Mouse (Mus musculus): ENCODE data around the gene Znfx1.

The Znfx1 gene

GRCm38 (mm10) chr2:167062965-167063880 is at the start of gene Znfx1:
TSS of gene Znfx1 (minus strand) at chr2:167063015.
- DNase-seq (ENCODE audit: low read depth, low spot score), result peak; percentile 96

DNA sequence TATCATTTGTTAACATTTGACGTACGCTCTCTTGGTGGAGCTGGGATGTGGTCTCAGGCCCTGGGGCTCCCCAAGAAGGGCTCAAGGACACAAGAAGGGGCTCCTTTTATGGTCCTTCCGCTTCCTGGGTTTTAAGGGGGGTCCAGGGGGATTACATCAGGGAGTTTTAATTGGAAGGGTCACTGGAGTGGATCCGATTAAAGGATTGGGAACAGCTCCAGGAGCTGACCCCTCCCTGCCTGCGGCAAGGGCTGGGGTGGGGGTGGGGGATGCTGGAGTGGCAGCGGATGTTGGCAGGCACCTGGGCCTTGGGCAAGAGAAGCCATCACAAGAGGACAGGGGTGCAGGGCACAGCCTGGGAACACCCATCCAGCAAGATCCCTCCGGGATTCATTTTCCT is 49.4 kb upstream of the Znfx1 start:
- no peak for DNase-seq (ENCODE audit: low read depth, low spot score)

GRCm38 (mm10) chr2:167109506-167109905 is 46.7 kb upstream of the Znfx1 start:
- no peak for DNase-seq (ENCODE audit: low read depth, low spot score)

DNA sequence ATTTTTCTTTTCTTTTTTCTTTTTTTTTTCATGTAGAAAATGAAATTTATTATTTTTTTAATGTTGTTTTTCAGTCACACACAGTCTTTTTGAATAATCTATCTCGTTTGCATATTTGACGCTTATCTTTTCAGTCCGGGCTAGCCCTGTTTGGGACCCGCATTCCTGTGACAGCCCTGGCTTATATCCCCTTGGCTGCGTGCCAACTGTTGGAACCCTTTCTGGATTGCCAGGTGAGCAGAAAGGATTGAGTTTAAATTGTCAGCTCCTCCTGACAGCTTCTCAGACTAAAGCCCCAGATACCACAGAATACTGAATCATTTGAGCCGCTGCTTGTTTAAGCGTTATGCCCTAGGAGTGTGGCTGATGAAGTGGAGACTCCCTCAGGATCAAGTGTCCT is 40.7 kb upstream of the Znfx1 start:
- no peak for DNase-seq (ENCODE audit: low read depth, low spot score)

DNA sequence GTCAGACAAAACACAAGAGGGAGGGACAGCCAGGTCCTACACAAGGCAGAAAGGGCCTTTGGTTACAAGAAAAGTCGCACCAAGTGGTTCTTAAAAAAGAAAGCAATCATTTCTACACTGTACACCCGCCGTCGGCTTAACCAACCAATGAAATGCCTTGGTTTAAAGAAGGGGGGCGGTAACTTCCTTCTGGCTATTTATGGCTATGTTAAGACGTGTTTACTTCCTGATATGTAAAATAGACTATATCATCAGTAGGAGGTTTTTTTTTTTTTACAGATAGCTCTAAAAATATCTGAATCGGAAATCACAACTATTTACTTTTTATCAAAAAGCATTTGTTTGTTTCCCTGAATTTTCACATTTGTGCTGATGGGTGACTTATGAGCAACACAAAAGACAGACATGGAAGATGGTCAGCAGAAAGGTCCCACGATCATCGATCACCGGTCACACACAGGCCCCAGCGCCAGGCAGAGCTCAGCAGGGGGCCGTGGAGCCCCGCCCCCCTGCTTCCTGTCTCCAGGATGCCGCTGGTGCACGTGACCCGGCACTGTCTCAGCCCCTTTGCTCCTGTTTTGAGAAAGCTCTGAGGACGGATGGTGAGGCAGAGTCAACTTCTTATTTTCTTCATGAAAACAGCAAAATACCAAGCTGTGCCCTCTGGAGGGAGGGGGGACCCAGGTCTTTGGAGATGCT is 39.1 kb upstream of the Znfx1 start:
- DNase-seq (ENCODE audit: low read depth, low spot score), result peak; percentile 91

DNA sequence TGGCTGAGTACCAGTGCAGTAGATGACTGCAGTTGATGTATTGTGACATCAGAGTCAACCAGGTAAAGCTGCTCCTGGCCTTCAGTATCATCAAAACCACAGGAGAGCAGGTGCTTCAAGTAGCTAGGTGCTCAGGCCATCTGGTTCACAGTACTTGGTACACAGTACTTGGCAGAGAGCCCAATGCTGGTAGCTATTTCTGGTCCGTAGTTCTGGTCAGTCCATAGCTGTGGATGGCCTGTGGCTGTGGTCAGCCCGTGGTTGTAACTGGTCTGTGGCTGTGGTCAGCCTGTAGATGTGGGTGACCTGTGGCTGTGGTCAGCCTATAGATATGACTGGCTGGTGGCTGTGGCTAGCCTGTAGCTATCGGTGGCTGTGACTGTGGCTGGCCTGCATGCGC is 31.9 kb upstream of the Znfx1 start:
- no peak for DNase-seq (ENCODE audit: low read depth, low spot score)

DNA sequence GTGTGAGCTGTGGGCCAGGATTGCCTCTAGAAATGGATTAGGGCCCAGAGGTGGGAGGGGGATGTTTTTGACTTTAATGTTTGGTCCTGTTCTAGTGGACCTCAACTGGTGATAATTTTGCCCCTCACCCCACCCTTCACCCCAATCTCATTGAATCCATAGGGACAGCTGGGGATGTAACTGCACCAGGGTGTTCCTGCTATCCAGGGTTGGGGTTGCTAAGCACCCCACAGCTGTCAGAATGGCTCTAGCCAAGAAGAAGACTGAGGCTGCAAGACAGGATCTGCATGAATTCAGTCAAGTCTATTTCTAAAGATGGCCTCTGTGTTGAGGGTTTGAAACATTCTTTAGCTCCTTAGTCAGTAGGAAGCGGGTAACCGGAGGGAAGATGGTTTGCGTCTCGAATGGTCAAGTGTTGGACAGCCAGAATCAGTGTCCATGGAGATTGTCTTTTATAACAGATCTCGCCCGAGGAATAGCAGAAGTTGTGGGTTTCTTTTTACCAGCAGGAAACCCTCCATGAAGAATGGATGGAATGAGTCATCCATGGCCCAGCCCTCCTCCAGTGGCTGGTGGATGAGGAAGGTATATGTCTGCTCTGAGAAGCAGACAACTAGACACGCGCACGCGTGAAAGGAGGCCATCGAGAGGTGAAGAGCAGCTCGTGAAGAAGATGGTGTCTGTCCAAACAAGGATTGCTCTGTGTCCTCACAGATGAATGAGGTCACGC is 30.5 kb upstream of the Znfx1 start:
- no peak for DNase-seq (ENCODE audit: low read depth, low spot score)

DNA sequence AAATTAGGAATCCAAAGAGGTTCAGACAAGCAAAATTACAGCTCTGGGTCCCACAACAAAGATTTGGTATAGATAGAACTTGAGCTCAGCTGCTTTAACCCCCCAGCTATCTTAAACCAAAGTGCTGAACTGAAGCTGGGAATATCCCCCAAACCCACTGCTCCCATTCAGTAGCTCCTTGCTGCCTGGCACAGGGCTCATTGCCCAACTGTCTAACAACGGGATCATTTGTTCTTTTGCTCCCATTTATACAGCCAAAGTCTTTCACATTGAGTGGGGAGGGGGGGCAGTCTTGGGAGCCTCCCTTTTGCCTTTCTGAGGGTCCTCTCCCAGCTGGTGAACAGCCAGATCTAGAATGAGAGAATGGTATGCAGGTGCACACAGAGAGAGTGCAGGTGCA is 27.5 kb upstream of the Znfx1 start:
- DNase-seq (ENCODE audit: low read depth, low spot score), result no peak

DNA sequence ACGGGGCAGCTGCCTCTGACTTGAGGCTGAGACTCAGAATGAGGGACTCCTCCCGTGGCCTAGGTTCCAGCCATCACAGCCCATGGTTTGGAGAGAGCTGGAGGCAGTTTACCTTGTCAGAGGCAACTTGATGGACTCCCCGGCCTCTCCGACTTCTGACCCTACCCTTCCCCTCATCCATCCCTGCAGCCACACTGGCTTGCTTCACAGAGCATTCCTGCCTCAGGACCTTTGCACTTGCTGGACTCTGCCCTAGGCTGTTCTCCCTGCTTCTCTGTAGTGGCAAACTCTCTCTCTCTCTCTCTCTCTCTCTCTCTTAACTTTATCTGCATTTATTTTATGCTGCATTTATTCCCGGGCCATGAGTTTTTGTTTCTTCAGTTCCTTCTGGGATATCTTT is 24.0 kb upstream of the Znfx1 start:
- no peak for DNase-seq (ENCODE audit: low read depth, low spot score)

GRCm38 (mm10) chr2:167086092-167086491 is 23.3 kb upstream of the Znfx1 start:
- no peak for DNase-seq (ENCODE audit: low read depth, low spot score)

- peak; percentile 60 for DNase-seq (ENCODE audit: low read depth, low spot score)
Measured at GRCm38 (mm10) chr2:167081639-167082038, 18.8 kb upstream of the Znfx1 start.

DNA sequence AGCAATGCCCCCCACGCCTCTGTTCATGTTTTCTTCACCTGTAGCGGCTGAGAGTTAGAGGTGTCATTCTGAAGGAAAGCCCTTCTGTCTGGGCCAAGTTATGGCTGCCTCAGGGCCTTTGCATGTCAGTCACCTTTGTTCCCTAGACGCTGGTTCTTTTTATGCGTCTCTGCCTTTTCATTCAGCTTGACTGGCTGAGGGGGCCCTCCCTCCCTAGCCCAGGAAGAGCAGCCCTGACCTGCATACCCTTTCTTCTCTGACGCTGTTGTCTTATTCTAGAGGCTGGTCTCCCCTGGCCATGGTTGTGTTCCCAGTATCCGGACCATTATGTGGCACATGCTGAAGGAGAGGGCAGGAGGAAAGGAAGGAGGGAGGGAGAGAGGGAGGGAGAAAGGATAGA is 18.3 kb upstream of the Znfx1 start:
- DNase-seq (ENCODE audit: low read depth, low spot score), result no peak

DNA sequence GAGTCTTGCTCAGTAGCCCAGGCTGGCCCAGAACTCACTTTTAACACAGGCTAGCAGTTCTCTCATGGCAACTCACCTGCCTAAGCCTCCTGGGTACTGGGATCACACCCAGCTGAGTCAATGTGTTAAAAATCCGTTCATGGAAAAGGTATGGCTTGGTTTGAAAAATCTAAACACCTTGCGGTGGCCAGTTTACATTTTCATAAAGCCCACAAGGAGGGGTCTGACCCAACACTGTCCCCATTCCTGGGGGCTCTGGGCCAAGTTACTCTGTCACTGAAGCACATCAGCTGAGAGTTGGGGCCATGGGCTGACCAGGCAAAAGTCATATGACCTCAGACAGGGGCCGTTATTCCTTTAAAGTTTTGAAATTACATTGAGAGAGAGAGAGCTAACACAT is 17.6 kb upstream of the Znfx1 start:
- no peak for DNase-seq (ENCODE audit: low read depth, low spot score)

GRCm38 (mm10) chr2:167079535-167080257 is 16.9 kb upstream of the Znfx1 start:
- no peak for DNase-seq (ENCODE audit: low read depth, low spot score)

- DNase-seq (ENCODE audit: low read depth, low spot score), result no peak
Measured at GRCm38 (mm10) chr2:167078931-167079495, 16.2 kb upstream of the Znfx1 start.

GRCm38 (mm10) chr2:167078486-167078885 is 15.7 kb upstream of the Znfx1 start:
- DNase-seq (ENCODE audit: low read depth, low spot score), result no peak

DNA sequence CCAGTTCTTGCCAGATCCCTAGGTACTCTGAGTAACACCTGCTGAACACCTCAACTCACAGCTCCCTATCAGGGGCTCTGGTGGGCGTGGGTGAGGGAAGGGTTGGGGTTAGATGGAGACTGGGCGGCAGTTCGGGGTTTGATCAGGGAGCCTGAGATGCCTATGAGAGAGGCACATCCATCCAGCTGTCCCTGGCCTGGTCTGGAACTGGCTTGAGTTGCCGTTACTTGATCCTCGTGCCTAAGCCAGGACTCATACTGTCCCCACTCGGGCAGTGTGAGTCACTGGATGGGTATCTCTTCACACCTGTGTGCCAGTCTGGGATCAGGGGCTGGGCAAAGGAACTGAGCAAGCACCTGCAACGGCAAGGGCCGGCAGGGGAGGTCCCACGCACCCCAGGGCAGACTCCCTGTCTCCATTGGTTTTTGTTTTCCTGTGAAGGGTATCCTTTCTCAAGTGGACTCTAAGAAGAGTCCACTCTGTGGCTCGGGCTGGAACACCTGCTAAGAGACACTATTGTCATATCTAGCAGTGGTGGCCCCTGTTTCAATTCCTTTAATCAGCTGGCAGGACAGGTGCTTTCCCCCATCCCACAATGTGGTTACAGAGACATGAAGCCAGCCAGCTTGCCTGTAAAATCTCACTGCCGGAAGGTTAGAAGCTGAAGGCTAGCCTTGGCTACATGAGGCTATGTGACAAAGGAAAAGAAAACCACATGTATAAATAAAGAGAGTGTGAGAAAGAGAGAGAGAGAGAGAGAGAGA is 14.6 kb upstream of the Znfx1 start:
- DNase-seq (ENCODE audit: low read depth, low spot score), result no peak

GRCm38 (mm10) chr2:167076759-167077158 is 13.9 kb upstream of the Znfx1 start:
- DNase-seq (ENCODE audit: low read depth, low spot score), result no peak

- DNase-seq (ENCODE audit: low read depth, low spot score), result no peak
Measured at GRCm38 (mm10) chr2:167076352-167076751, 13.5 kb upstream of the Znfx1 start.

DNA sequence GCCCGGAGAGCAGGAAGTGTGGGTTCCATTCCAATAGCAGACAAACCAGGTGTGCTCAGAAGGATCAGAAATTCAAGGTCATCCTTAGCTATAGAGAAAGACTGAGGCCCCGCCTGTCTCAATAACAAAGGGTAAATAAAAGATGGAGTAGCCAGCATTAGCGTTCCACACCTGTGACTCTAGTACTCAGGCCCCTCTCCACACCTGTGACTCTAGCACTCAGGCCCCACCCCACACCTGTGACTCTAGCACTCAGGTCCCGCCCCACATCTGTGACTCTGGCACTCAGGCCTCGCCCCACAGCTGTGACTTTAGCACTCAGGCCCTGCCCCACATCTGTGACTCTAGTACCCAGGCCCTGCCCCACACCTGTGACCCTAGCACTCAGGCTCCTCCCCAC is 11.8 kb upstream of the Znfx1 start:
- DNase-seq (ENCODE audit: low read depth, low spot score), result no peak
